Mouse (Mus musculus): ENCODE data around the gene Kiss1r.
"Not testable (repeated sequence)": the region's sequence is repeated elsewhere in the genome, so short reads cannot be mapped to it uniquely, and the experiment has no call there.

The Kiss1r gene

DNA sequence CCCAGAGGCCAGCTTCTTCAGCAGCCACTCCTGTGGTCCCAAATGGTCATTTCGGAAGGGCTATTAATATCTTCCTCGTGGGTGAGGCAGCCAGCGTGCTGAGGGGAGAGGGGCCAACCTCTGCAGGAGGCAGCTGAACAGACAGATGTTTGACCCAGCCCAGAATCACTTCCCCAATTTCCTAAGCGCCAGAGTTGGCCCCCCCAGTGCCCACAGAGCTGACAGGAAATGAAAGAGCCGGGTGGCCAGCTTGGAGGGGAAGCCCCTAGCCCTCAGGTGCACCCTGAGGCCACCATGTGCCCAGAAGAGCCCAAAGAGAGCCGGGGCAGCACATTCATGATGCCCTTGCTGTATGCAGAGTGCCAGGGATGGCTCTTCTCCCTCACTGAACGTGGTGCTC, 24.0 kb downstream of the Kiss1r start:
- DNase-seq (ENCODE audit: low read depth, low spot score), result no peak

DNA sequence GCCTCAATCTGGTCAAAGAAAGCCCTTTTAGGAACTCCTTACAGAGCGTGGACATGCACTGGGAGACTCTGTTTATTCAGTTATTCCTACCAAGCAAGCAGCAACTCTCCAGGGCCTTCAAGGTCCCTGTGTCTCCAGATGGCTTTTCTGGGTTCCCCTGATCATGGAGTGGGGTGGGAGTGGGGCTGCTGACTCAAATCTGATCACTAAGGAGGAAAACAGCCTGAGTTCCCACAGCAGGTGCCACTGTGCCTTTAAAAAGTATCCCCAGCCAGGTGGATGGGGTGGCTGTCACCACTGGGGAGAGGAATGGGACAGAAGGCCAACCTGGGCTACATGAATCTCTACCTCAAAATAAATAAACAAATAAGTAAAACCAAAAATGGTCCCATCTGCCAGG, 26.2 kb downstream of the Kiss1r start:
- no peak for DNase-seq (ENCODE audit: low read depth, low spot score)

DNA sequence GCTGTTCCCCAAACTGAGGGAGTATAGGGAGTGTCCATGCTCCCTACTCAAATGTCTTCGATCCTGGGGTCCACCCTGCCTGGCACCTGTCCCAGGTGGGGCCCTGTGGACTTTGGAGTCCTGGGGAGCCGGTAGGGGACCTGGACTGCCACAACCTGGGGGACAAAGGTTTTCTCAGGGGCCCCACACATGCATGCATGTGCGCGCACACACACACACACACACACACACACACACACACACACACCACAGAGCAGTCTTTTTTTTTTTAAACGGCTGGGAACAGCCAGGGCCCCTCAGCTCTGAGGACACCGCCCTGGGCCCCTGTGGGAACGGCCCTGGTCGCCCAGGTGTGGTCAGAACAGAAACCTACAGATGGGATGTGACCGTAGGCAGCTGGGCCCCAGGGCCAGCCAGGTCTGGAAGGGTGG, 26.7 kb downstream of the Kiss1r start:
- no peak for DNase-seq (ENCODE audit: low read depth, low spot score)

DNA sequence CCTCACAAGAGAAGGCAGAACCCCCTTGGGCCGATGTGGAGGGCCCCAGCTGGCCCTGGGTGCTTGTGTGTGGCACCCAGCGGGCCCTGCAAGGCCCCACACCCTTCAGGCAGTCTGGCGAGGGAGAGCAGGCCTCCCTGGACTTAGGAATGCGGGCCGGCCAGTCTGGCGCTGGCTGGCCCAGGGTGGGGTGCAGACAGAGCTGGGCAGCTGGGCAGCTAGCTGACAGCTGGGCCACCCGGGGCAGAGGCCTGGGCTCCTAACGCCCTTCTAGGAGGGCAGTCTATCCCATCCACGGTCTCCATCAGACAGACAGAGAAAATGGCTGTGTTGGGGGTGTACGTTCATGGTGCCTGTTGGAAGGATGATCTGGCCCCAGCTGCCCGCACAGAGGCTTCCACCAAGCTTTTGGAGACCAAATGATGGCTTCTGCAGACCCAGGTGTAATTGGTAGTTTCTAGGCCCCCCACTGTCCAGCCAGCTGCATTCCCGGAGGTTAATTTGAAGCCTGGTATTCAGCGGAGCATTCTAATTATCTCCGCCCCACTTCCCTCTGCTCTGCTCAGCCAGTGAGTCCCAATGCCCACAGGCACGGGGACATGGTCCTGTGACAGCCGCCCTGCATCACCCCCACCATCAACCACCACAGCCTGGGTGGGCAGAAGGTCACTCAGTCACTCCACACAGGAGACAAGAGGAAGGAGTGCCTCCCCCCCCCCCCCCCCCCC, 28.9 kb downstream of the Kiss1r start:
- DNase-seq (ENCODE audit: low read depth, low spot score), result peak; percentile 37

DNA sequence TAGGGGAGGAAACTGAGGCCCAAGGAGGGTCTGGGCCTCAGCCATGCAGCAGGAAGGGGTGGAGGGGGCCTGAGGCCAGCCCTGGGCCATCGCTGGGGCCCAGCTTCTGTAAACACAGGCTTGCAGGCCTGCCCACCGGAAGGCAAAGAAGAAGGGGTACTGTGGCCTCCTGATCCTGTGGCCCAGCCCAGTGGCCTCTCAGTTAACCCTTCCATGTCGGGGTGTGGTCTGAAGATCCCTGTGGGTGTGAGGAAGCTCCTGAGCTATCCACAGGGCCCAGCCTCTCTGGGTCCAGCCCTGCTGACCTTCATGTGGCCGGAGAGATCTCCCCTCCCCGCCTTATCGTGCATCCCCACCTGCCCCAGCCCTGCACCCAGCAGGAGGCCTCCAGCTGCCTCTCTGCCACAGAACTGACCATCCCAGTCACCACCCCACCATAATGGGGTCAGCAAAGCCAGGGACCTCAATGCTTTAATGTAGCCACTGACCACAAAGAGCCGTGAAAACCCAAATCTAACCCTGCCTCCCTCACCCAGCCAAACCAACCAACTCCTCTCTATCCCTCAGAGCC, 30.1 kb downstream of the Kiss1r start:
- DNase-seq (ENCODE audit: low read depth, low spot score), result no peak

DNA sequence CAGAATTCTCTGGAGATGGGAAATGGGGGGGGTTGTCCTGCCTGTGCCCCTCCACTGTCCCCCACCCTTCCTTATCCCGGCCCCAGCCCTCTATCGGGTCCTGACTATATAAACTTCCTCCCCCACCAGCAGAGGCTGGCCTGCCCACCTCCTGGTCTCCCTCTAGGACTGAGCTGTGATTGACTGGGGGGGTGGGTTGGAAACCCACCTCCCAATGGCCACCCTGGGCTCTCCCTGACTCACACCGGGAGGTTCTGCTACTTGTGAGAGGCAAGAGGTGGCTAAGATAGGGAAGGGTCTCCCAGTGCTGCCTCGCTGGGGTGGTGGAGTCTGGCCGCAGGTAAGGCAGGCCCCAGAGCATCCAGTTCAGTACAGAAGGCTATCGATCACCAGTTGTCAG, 30.7 kb downstream of the Kiss1r start:
- DNase-seq (ENCODE audit: low read depth, low spot score), result no peak

DNA sequence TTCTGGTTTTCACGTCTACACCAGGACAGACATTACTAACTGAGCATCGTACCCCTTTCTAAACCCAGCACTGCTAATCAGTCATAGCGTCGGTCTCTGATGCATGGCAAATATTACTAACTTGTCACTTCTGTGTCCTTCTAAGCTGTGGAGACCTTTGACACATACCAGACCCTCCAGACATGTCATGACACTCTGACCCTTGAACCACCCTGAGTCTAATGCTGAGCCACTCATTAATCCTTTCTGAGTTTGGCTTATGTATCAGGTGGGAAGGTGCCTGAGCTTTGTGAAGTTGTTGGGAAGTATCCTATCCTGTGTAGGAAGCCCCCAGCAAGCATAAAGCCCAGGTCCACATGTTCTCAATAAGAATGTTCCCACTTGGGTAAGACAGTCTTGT, 33.1 kb downstream of the Kiss1r start:
- DNase-seq (ENCODE audit: low read depth, low spot score), result no peak

DNA sequence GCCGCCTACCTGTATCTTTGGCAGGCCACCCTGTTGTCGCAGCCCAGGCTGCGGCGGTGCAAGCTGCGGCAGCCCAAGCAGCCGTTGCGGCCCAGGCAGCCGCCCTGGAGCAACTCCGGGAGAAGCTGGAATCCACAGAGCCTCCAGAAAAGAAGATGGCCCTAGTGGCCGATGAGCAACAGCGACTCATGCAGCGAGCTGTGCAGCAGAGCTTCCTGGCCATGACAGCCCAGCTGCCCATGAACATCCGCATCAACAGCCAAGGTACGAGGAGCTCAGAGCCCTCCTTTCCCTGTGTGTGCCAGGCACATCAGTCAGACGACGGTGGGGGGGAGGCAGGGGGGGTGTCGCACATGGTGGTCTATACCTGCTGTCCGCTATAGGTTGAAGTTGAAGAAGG, 33.9 kb downstream of the Kiss1r start:
- DNase-seq (ENCODE audit: low read depth, low spot score), result no peak

DNA sequence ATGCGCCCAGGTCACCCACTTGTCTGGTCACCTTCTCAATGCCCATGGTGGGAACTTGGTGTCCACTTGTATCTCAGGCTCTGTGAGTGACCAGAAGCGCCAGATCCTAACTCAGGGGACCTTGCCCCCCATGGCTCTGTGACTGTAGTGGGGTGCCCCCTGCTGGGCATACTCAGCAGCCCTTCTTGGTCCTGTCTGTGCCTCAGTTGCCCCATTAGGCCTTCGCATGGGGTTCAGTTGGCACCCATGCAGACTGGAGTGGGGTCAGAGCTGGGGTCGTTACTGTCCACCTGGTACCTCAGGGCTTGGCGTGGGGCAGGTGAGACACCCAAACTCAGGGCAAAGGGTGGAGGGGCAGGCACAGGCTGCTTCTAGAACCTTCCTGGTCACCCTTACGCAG, 37.2 kb downstream of the Kiss1r start:
- DNase-seq (ENCODE audit: low read depth, low spot score), result peak; percentile 34

DNA sequence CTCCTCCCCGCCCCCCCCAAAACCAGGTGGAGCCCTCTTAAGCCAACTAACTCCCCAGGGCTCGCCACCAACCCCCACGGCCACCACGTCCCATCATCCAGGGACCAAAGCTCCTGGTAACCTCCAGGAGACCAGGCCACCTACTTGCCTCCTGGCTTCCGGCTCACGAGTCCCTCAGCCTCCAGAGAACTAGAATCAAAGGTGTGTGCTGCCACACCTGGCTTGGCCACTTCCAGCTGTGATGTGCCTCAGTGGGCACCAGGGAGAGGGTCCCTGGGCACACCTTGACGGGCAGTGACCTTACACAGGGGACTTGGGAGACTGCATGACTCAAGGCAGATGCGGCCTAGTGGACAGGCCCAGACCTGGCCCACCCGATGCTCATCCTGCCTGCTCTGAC, 38.9 kb downstream of the Kiss1r start:
- no peak for DNase-seq (ENCODE audit: low read depth, low spot score)

DNA sequence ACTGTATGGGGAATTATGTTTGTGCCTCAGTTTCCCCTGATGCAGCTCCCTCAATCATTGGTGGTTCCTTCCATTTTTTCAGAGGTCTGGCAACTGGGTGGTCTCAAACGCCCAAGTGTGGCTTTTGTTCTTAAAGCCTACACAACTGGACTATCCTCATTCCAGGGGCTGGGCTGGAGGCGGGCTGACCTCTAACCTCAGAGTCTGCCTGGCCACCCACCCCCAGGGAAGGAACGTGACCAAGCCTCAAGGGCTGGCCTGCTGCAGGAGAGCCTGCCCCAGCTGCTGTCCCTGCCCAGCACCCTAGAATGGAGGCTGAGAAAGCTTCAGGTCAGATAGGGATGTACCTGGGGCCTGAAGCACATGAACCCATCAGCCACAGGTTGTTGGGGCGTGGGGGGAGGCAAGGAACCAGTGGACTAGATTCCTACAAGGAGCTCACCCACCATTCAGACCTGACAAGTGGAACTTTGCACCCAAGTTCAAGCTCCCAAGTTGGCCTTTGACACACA, 39.9 kb downstream of the Kiss1r start:
- no peak for DNase-seq (ENCODE audit: low read depth, low spot score)

DNA sequence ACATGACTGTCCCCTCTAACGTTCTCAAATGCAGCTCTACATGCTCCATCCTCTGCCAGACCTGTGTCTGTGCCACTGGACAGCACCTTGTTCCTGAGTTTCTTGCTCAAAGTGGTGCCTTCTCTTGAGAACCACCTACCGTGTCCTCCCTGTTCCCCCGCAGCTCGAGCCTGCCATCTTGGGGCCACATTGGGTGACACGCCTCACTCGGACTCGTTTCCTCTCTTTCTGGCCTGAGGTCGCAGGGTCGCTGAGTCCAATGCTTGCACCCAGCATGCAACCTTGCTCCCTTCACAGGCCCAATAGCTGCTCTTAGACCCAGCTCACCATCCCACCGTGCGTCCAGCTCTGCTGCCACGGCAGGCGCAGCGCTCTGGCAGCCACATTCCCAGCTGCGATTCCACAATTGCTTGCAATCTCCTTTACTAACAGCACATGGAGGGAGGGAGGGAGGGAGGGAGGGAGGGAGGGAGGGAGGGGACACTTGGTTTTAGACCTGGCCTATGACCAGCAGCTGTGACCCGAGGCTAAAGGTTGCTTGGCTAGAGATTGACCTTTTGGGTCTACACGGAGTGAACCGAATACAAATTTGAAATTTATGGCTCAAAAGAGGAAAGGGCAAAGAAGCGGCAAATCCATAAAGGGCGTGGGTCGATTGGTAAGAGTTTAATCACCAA, 41.5 kb downstream of the Kiss1r start:
- DNase-seq (ENCODE audit: low read depth, low spot score), result peak; percentile 77

DNA sequence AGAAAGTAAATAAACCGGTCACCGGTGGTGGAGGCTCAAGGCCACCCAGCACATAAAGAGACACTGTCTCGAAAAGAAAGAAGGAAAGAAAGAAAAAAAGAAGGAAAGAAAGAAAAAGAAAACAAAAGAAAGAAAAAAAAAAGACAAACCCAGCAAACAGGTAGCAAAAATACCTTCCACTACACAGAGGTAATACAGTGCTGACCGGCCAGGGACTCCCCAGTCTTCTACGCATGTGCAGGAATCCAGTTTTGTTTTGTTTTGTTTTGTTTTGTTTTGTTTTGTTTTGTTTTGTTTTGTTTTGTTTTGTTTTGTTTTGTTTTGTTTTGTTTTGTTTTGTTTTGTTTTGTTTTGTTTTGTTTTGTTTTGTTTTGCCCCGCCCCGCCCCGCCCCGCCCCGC, 42.6 kb downstream of the Kiss1r start:
- not testable (repeated sequence) for DNase-seq (ENCODE audit: low read depth, low spot score)

DNA sequence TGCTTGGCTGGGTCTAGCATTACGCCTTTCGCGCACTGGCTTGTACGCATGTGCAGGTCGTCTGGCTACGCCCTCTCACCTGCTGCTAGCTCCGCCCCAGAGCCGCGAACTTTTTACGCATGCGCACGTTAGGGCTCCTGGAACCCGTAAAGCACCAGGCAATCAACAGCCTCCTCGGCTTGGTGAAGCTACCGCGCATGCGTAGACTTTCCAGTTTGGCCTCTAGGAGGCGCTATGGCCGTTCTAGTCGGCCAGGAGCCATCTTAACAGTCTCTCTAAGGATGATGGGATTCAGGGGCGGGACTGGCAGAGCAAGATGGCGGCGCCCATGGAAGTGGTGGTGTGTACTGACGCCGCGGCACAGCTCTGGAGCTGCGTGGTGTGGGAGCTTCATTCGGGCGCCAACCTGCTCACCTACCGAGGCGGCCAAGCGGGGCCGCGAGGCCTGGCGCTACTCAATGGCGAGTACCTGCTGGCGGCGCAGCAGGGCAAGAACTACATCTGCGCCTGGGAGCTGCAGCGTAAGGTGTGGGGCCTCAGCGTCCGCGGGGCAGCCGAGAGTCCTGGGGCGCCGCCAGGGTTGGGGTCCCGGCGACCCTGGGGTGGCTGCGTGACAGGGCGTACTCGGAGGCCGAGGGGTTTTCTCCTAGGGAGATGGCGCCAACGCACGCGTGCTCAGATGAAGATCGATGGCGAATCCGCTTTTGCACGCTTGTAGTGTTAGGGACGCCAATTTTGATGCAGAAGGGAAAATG, 43.3 kb downstream of the Kiss1r start, which contains the start of gene Wdr18:
Wdr18 (plus strand) TSS at position 306 of the 755 bp plus-strand sequence.
- DNase-seq (ENCODE audit: low read depth, low spot score), result peak; percentile 100

DNA sequence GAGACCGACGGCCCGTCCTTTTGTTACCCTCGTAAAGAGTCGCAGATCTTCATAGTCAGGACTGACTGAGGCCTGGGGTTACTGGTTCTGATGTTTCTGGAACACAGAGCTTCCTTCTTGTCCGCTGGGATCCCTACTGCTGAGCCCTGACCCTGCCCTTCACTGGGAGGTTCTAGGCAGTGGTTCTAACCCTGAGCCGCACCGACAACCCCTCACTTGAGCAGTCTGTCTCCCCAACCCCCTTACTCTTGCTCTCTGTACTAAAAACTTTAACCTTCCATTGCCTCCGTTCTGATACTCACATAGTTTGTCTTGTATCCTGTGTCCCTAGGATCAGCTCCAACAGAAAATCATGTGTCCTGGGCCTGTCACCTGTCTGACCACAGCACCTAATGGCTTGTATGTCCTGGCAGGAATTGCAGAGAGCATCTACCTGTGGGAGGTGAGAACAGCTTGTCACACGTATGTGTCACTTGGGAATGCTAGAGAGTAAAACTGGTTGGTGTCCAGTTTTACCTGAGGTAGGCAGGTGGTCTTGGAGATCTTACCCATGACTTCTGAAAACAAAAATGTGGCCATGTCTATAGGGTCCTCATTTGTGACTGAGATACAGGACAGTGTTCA, 44.0 kb downstream of the Kiss1r start:
- DNase-seq (ENCODE audit: low read depth, low spot score), result no peak

DNA sequence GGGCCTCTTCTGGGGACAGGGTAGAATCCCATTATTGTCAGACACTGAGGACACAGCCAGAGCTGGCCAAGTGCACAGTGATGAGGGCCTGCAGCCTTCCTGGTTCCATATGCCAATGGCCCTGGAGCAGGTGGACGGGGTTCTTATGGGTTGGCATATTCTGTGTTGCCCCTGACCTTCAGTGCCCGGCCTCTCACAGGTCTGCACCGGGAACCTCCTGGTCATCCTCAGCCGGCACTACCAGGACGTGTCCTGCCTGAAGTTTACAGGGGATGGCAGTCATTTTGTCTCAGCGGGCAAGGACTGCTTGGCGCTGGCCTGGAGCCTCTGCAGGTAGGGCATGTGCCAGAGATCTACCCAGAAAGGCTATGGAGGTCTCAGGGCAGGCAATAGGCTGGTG, 48.0 kb downstream of the Kiss1r start:
- DNase-seq (ENCODE audit: low read depth, low spot score), result no peak

DNA sequence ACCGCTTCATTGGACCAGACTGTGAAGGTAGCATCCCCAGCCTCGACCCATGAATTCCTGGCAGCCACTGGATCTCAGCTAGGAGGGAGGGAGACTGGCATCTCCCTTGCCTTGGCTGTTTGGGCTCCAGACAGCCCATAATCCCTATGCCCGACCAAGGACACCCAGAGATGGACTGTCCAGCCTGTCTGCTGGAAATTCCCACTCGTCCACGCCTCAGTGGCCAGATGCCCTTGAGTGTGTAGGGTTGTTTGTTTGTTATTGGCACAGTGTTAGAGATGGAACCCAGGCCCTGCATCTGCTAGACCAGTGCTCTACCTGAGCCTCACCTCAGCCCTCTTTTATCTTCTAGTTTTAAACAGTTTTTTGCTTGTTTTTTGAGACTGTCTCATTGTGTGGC, 48.6 kb downstream of the Kiss1r start:
- DNase-seq (ENCODE audit: low read depth, low spot score), result no peak

DNA sequence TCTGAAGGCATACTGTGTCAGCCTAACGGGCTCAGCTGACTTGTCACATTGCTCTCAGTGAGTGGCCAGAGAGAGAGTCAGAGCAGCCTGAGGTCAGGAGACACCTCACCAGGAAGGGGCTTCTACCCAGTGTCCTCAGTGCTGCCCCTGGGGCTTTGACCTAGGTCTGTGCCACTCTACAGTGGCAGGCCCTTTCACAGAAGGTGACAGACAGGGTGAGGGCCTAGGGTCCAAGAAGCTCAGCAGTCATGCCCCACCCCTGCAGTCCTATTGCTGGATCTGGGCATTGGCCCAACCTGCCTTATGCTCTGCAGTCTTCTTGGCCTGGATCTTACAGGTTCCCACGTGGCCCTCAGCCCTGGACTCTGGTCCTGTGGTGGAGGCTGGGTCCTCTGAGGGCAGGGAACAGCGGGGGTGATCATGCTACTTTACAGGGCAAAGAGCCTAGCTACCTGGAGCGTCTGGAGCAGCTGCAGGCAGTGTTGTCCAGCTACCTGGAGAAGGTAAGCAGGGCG, 50.2 kb downstream of the Kiss1r start:
- DNase-seq (ENCODE audit: low read depth, low spot score), result peak; percentile 72

DNA sequence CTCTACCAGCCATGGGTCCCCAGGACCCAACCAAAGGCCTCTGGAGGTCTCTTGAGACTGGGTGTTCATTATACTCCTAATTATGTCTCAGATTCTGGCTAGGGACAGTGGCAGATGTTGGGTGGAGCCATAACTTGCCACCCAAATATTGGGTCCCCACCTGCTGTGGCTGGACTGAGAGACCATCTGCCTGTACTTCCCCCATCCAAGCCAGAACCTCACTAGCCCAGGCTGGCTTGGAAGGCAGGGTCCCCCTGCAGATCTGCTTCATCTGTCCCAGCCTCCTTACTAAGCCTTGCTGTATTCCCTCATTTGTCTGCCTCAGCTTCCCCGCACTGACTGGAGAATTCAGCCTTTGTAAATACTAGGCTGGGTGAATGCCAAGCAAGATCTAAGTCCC, 51.4 kb downstream of the Kiss1r start:
- DNase-seq (ENCODE audit: low read depth, low spot score), result no peak

DNA sequence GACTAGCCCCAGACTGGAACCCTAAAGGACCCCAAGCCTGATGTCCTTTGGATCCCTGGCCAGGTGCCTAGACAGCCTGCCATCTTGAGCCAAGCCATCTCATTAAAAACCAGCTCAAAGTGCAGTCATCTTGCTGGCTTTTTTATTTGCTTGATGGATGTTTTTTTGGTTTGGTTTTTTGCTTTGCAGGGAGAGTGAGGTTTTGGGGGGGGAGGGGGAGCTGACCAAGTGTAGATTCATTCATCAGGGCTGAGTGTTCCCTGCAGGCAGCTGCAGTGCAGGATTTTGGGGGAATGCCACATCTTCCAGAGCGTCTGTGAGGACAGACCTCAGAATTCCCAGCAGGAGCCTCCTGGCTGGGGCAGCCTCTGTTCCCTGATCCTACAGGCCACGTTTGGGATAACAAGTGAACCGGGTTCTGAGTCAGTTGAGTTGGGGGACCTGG, 52.4 kb downstream of the Kiss1r start:
- peak; percentile 58 for DNase-seq (ENCODE audit: low read depth, low spot score)
